Mouse (Mus musculus) G1E (cell line): ENCODE data around the gene Gm38392. TPM values are rescaled to one million over a fixed set of nuclear protein-coding genes. Genes with fewer than 3 reads are reported as not detected.

Source experiments
- ATAC-seq: 2 replicates; pipeline ENCODE4 v1.8.0; 2016; ENCODE audit warnings: mild to moderate bottlenecking; ENCODE audit not compliant: insufficient number of reproducible peaks, poor library complexity, low FRiP score, severe bottlenecking; ENCODE audit errors: extremely low read depth
- DNase-seq: peaks from one replicate; pipeline ENCODE4 v3.0.0; 2012; ENCODE audit warnings: low spot score
- H3K27me3 ChIP-seq: 2 replicates; pipeline ENCODE4 v1.6.1; 2012; ENCODE audit warnings: mild to moderate bottlenecking, low read length, inconsistent platforms; ENCODE audit not compliant: insufficient read depth
- H3K36me3 ChIP-seq: replicated peaks from 2 replicates; pipeline ENCODE3; 2012; ENCODE audit warnings: mild to moderate bottlenecking, inconsistent platforms
- H3K4me1 ChIP-seq: 2 replicates; pipeline ENCODE4 v1.6.1; 2012; ENCODE audit warnings: low read depth, low read length, inconsistent platforms, mixed read lengths; ENCODE audit not compliant: insufficient read depth
- H3K4me3 ChIP-seq: 2 replicates; pipeline ENCODE4 v1.5.1; 2012; ENCODE audit warnings: low read depth, mild to moderate bottlenecking, inconsistent platforms, low read length, moderate library complexity, mixed read lengths
- H3K9me3 ChIP-seq: replicated peaks from 2 replicates; pipeline ENCODE4 v1.6.1; 2012; ENCODE audit warnings: inconsistent platforms
- CTCF ChIP-seq: IDR thresholded peaks from 2 replicates; pipeline ENCODE4 v1.5.1; 2012; ENCODE audit warnings: low read depth, low read length, inconsistent platforms, mixed read lengths
- GATA1 ChIP-seq: IDR thresholded peaks from 2 replicates; pipeline ENCODE4 v1.6.1; 2012; ENCODE audit warnings: borderline replicate concordance, low read length, inconsistent platforms, mixed read lengths
- GATA2 ChIP-seq: IDR thresholded peaks from 2 replicates; pipeline ENCODE4 v1.6.1; 2012; ENCODE audit warnings: low read depth, low read length, inconsistent platforms, borderline replicate concordance
- POLR2AphosphoS5 ChIP-seq: IDR thresholded peaks from 2 replicates; pipeline ENCODE4 v1.6.1; 2012; ENCODE audit warnings: low read depth, low read length, inconsistent platforms; ENCODE audit not compliant: insufficient replicate concordance
- TAL1 ChIP-seq: conservative IDR thresholded peaks from 2 replicates; pipeline ENCODE4 v1.6.1; 2012; ENCODE audit warnings: low read depth, low read length, inconsistent platforms, mixed read lengths
- polyA plus RNA-seq: library from polyadenylated mRNA; stranded (reverse); fragments of >175 nt; gene quantifications from 2 replicates; pipeline ENCODE4 v1.2.3, GENCODE M21; 2012
- total RNA-seq, 2 experiments: library from RNA; stranded (forward) in 1 of 2; stranded (reverse) in 1 of 2; fragments of 200-1000 nt in 1 of 2; fragments of >200 nt in 1 of 2; fragmentation: Nextera tagmentation in 1 of 2; gene quantifications; 2 replicates each; pipeline ENCODE4 v1.2.3; 2014 to 2017

The Gm38392 gene
- total and polyA plus RNA-seq, 3 experiments = not detected

- Histone ChIP-seq H3K9me3 (no peaks in the 10 kb centered on the region), H3K27me3 (peaks cover 54% of the 10 kb centered on the region), H3K36me3 (no peaks in the 10 kb centered on the region), H3K4me1 (peaks cover 7% of the 10 kb centered on the region), H3K4me3 (no peak overlapping the region)
- TF ChIP-seq CTCF (peak; percentile 97), GATA2 (no peak)
- ATAC-seq (peak; percentile 40; the same call in 1 of the 2 replicates), DNase-seq (peak; percentile 57)
Measured at GRCm38 (mm10) chr3:88245811-88246210, 41.2 kb downstream of the Gm38392 start.

GRCm38 (mm10) chr3:88244071-88244470, 42.9 kb downstream of the Gm38392 start:
- Histone ChIP-seq H3K4me1 (peaks cover 7% of the 10 kb centered on the region), H3K27me3 (peaks cover 59% of the 10 kb centered on the region), H3K4me3 (no peak overlapping the region), H3K36me3 (no peaks in the 10 kb centered on the region), H3K9me3 (no peaks in the 10 kb centered on the region)
- TF ChIP-seq GATA2 = no peak
- TF ChIP-seq CTCF = peak; percentile 93
- ATAC-seq (no peak), DNase-seq (peak; percentile 44)

DNA sequence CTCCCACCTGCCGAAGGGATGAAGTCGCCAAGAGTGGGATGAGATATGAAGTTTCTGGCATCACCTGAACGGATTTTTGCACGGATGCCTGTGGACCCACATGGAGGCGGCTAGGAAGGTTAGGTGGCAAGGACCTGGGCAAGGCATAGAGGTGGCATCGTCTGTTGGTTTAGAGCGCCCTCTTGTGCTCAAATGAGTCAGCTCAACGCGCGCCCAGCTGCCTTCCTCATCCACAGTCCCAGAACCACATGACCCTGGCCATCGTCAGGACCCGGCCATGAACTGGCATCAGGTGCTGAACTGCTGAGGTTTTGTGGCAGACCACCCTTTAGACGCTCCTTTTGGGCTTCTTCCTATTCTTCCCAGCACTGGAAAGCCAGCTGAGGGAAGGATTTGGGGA, 44.5 kb downstream of the Gm38392 start:
- peak; percentile 50 for DNase-seq
- TF ChIP-seq CTCF (peak; percentile 77), GATA1 (no peak)
- Histone ChIP-seq H3K9me3 (no peaks in the 10 kb centered on the region), H3K4me1 (peaks cover 7% of the 10 kb centered on the region), H3K27me3 (peaks cover 63% of the 10 kb centered on the region), H3K4me3 (no peak overlapping the region), H3K36me3 (no peaks in the 10 kb centered on the region)
- ATAC-seq = no peak; the same call in 1 of the 2 replicates

DNA sequence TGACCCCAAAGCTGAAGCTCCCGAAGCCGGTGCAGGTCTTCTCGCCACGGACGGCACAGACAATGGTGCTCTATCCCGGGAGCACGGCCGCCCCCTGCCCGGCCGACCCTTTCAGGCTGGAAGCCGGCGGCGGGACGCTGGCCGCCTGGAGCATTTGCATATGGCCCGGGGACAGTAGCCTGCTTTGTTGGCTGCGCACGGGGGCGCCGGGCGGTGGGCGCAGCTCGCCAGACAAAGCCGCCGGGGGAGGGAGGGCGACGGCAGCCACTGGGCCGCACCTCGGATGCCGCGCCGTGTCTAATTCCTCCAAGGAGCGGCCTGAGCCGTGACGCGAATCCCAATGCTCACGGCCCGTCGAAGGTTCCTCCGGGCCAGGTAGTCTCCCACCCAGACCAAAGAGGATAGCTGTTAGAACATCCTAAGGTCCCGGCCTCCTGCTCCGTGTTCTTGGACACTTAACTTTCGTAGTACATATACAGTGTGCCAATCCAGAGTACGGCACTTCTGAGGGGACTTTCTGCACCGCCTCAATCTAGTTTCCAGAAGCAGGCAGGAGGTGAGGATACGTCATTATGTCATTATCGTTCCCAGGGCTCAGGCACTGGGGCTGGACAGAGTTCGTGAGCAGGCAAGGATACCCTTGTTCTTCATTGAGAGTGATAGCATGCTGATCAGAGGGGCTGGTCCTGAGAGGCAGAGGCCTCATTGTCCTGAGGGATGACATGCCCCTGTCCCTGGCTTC, 45.8 kb downstream of the Gm38392 start:
- no peak overlapping the region for H3K4me3 ChIP-seq
- DNase-seq (no peak), ATAC-seq (no peak)
- TF ChIP-seq TAL1 (no peak), GATA2 (no peak)
- H3K9me3 ChIP-seq = no peaks in the 10 kb centered on the region
- H3K27me3 ChIP-seq = peaks cover 64% of the 10 kb centered on the region
- H3K4me1 ChIP-seq = peaks cover 7% of the 10 kb centered on the region
- no peaks in the 10 kb centered on the region for H3K36me3 ChIP-seq

GRCm38 (mm10) chr3:88239446-88239845, 47.6 kb downstream of the Gm38392 start:
- H3K4me1 ChIP-seq = peaks cover 7% of the 10 kb centered on the region
- no peak for ATAC-seq
- no peaks in the 10 kb centered on the region for H3K9me3 ChIP-seq
- H3K4me3 ChIP-seq = no peak overlapping the region
- DNase-seq = no peak
- no peak for TF ChIP-seq GATA1
- no peak for TF ChIP-seq CTCF
- no peak for TF ChIP-seq GATA2
- TF ChIP-seq POLR2AphosphoS5 = no peak
- TF ChIP-seq TAL1 = no peak
- H3K36me3 ChIP-seq = no peaks in the 10 kb centered on the region
- H3K27me3 ChIP-seq = peaks cover 67% of the 10 kb centered on the region

- H3K36me3 ChIP-seq = no peaks in the 10 kb centered on the region
- H3K9me3 ChIP-seq = no peaks in the 10 kb centered on the region
- H3K27me3 ChIP-seq = peaks cover 65% of the 10 kb centered on the region
- ATAC-seq (no peak), DNase-seq (no peak)
- no peak for TF ChIP-seq CTCF
- TF ChIP-seq GATA2 = no peak
- TF ChIP-seq GATA1 = no peak
- TF ChIP-seq TAL1 = no peak
- no peak for TF ChIP-seq POLR2AphosphoS5
- H3K4me3 ChIP-seq = no peak overlapping the region
- peaks cover 7% of the 10 kb centered on the region for H3K4me1 ChIP-seq
Measured at GRCm38 (mm10) chr3:88238866-88239391, 48.1 kb downstream of the Gm38392 start.
